Mouse (Mus musculus): ENCODE measurements around the gene Hadhb. TPM values are rescaled to one million over a fixed set of nuclear protein-coding genes. Genes with fewer than 3 reads are reported as not detected.

The Hadhb gene
- total RNA-seq, 2 experiments from 2014 or later, result 80.3 to 81.5 TPM

DNA sequence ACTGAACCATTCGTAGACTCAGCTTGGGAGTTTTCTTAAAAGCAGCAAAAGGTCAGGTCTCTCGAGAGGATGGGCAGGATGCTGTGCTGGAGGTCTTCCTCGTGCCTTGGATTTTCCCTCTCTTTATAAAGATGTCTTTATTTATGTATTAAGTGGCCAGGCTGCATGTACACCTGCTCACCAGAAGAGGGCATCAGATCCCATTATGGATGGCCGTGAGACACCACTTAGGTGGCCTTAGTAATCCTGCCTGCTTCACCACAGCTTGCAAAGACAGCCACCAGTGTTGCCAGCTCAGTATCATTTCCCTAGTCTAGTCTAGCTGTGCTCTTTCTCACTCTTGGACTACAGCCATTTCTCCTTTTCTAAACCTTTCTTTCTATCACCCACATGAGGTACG is 29.5 kb upstream of the Hadhb start:
- intact Hi-C loops (cut with DNase I), result no loop called here
- no peak for DNase-seq (ENCODE audit: low spot score in 2 of 2)

DNA sequence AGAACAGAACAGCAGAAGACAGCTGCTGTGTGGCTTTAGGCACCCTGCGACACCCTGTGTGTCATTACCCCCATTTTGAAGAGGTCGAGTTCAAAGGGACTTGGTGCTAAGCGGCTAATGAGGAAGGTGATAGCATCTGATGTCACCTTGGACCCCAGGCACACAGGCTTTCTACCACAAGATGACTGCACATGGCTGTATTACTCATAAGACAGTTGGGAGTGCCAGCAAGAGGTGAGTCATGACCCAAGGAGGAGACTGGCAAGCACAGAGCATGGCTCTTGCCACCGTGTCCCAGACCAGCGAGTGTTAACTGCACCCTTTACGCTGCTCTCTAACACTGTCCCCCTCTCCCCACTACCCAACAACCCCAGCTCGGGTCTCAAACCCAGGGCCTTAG is 28.3 kb upstream of the Hadhb start:
- intact Hi-C loops (cut with DNase I), result no loop called here
- DNase-seq (ENCODE audit: low spot score in 2 of 2), result no peak

DNA sequence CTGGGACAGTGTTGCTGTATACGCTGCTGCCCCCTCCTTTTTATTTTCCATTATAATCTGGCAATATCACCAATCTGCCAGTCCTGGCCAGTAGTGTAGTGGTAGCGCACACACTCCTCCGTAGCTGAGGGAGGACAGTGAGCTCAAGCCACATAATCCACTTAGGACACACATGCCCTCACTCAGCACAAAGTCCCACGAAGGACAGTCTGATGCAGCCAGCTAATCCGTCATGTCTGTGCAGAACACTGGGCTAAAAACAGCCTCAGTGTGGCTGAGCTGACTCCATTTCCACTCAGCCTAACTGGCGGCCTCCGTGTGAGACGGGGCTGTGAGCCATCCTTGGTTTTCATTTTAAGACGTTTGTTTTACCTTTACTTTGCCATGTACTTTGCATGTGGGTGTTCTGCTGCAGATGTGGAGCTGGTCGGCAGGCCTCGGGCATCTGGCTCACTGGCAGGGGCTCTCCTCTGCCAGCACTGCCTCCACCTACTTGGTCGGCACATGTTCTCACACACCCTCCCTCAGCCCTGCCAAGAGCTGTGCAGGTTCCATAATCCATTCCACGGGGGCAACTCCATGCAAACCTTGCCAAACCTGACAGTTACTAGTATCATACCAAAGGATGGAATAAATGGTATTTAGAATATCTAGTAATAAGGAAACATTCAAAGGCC is 27.0 kb upstream of the Hadhb start:
- intact Hi-C loops (cut with DNase I), result no loop called here
- DNase-seq (ENCODE audit: low spot score in 2 of 2), result peak in 1 of 2 experiments; percentile 20

DNA sequence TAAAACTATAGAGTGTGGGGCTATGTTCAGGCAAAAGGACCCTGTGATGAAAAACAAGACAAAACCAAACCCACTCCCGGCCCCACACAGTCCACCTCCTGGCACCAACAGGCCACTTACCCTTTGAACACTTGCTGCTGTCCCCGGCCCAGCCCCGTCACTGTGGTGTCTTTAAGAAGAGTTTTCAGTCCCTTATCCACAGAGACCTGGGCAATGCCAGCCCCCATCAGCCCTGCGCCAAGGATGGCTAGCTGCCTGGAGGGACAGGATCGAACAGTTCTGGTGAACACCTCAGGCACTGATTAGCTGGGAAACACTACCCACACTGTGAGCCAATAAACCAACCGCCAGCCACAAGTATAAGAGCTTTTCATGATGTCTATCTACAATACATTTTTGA is 26.4 kb upstream of the Hadhb start:
- intact Hi-C loops (cut with DNase I), result no loop called here

DNA sequence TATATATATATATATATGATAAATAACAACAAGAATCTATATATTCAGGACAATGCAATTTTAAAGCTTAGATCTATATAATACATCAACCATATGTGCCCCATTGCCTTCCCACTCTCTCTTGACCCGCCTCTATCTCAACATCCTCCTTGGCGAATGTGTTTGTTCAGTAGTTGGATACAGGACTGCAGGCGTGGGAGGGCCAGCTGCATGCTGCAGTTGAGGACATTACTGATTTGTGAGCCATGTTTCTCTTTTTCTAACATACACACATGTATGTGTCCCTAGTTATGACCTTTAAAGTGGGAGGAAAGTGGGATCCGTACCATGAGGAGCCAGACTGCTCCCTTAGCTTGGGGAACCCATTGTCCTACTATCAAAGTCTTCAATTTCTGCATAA is 23.8 kb upstream of the Hadhb start:
- intact Hi-C loops (cut with DNase I), result no loop called here
- DNase-seq (ENCODE audit: low spot score in 2 of 2), result no peak

More for the DNA sequence above, 26.4 kb upstream of the Hadhb start:
- no peak for DNase-seq (ENCODE audit: low spot score in 2 of 2)

DNA sequence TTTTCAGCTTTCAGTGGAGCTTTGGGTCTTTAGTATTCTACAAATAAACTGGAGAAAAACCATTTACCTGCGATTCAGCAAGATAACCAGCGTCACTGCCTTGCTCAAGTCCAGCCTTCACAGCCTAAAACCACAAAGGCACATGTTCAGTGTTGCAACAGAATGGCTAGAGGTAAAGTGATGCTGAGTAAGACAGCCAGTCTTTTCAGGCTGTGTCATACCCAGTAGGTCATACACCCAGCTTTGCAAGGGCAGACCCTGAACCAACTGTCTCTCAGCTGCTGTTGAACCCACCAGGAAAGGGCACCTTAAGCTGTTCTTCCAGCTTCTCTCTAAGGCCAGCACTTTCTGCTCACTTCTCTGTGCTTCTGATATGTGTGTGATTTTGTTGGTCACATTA is 22.9 kb upstream of the Hadhb start:
- intact Hi-C loops (cut with DNase I), result no loop called here
- no peak for DNase-seq (ENCODE audit: low spot score in 2 of 2)

DNA sequence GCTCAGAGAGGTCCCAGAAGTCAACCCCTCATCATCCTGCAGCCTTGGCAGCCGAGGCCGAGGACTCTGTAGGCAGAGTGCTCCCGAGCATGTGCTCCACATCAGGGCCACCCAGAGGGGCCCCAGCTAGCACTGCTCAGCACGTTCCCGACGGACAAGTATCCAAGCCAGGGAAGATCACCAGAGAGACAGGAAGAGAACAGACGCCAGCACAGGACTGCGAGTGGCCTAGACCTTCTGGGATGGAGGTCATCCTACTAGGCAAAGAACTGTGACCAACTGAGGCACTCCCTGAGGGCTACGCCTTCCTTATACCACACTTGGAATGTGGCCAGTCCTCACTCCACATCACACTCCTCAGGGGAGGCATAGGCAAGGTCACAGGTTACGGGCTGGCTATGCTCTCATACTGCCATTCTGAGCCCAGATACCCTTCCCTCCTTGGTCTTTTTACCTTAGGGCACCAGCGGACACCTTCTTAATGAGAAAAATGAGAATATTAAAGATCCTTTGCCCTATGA is 19.3 kb upstream of the Hadhb start:
- no peak for DNase-seq (ENCODE audit: low spot score in 2 of 2)
- intact Hi-C loops (cut with DNase I), result no loop called here

DNA sequence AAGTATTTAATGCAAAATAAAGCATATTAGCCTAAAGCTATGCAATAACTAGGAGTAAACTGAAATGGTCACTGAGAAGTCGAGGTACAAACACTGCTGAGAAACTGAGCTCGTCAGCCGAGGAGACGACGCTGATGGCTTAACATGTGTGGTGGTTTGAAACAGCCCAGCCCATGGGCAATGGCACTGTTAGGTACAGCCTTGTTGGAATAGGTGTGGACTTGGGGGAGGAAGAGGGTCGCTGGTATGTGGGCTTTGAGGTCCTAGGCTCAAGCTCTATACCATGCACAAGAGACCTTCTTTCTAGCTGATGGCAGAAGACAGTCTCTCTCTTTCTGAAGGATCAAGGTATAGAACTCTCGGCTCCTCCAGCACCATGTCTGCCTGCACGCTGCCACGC is 17.8 kb upstream of the Hadhb start:
- no peak for DNase-seq (ENCODE audit: low spot score in 2 of 2)
- intact Hi-C loops (cut with DNase I), result no loop called here

DNA sequence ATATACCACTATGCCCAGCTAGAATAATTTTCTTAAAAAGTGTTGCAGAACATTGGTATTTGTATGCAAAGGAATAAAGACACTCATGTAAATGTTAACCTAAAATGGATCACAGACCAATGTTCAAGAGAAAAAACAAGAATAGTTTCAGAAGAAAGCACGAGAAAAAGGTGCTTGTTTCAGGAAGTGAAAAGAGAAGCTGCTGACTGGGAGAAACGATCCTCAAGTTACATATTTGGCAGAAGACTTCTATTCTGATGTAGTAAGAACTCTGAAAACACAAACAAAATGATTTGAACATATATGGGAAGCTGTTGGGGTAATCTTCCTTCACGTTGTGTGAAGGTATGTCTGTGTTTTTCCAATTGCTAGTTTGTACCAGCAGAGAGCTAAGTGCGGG is 16.9 kb upstream of the Hadhb start:
- intact Hi-C loops (cut with DNase I), result no loop called here

DNA sequence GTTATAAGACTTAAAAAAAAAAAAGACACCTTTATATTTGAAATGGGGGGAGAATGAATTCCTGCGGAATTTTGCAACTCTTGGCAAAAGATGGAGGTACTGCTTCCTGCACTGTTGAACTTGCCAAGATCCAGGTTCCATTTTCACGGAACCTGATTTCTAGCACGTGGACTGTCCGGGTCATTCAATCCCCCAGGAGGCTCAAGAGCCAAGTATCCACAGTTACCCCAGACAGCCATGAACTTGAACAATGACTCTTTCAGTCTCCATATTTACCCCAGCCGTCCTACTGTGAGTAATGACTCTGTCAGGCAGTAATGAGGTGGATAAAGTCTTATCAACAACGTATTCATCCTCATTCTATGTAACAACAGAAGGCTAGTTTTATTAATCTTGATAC is 8.5 kb upstream of the Hadhb start:
- intact Hi-C loops (cut with DNase I), result no loop called here
- DNase-seq (ENCODE audit: low spot score in 2 of 2), result no peak

More for the DNA sequence above, 16.9 kb upstream of the Hadhb start:
- DNase-seq (ENCODE audit: low spot score in 2 of 2), result no peak

DNA sequence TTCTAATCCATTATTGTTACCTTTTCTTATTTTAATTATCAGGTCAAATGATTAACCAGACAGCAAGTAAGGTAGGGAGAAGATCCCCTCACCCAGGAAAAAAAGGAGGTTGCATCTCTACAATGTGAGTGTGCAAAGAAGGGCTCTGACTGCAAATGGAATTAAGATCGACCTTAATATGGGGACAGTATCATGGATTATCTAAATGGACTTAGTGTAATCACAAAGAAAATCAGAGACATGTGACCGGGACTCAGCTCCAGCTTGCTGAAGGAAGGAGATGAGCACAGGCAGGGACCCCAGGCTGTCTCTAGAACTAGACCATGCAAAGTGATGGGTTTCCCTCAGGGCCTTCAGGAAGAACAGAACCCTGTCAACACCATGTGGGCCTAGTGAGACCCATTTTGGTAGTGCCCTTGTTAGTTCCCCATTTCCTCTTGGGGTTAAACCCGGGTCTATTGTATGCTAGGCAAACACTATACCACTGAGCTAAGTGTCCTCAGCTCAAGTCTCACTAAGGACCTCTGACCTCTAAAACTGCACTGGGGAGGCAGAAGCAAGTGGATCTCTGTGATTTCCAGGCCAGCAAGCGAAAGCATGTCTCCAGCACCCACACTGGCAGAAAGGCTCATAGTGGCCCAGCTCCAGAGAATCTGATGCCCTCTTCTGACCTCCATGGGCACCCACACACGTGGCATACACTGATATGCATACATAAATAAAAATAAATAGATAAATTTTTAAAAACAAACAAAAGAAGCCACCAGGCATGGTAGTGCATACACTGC is 6.7 kb upstream of the Hadhb start:
- intact Hi-C loops (cut with DNase I), result no loop called here
- DNase-seq (ENCODE audit: low spot score in 2 of 2), result no peak

DNA sequence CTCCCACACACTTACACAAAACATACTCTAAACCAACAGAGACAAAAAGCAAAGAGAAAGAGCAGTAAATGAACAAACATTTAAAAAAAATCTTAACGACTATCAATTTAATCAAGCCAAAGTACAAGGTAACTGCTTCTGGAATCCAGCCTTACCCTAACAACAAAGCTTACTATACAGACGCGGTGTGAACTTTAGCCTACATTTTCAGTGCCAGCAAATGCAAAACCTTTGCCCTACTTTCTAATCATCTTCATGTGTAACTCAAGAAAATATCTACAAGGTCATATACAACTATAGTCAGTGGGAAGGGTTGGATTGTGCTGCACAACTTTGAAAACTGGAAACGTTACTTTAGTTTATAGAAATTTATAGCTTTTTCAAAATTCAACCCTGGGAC is 3.0 kb upstream of the Hadhb start:
- intact Hi-C loops (cut with DNase I), result no loop called here
- no peak for DNase-seq (ENCODE audit: low spot score in 2 of 2)

DNA sequence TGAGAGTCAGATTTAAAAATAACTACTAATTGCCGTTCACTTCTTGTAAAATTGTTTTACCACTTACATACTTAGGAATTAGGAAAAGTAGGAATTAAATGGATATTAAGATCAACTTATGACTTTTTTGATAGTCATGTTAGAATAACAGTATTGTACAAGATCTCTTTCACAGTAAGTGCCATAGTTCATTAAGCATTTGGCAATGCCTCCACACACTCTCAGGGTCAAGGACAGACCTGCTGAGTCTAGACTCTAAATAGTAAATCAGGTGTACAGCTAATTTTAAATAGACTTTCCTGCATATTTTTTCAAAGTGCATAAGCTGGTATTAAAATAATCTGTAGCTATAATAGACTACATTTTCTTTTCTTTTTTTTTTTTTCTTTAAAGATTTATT is 2.6 kb upstream of the Hadhb start:
- DNase-seq (ENCODE audit: low spot score in 2 of 2), result no peak
- intact Hi-C loops (cut with DNase I), result no loop called here

DNA sequence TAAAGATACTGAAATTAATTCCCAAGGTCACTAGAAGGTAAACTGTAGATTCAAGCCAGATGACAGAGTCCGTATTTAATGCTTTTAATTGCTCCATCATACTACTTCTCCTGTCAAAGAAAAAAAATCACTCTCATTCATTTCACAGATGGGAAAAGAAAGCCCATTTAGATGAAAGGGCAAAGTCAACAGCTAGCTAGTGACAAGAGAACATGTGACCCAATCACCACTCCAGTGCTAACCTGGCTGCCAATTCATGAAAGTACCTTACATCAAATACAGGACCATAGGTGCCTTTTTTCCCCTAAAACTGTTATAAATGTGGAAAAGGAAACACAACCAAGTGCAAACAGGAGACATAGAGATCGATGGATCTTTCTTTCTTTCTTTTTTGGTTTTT is 1.8 kb upstream of the Hadhb start:
- no peak for DNase-seq (ENCODE audit: low spot score in 2 of 2)
- intact Hi-C loops (cut with DNase I), result no loop called here

DNA sequence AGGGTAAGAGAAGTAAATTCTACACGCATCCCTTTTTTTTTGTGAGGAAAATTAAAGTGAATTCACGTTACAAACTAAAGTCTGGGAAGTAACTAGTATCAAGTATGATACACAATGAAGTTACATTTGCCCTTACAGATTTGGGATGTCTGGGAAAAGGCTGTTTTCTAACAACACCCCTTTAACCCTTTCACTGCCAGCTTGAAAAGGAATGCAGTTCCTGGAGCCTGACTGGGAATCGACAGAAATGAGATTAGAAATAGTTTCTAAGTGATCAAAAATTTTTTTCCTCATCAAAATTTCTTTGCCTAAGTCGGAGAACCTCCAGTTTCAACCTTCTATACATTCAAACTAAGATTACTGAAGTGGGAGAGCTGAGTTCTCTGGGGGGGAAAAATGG is 1.0 kb upstream of the Hadhb start:
- intact Hi-C loops (cut with DNase I), result no loop called here
- no peak for DNase-seq (ENCODE audit: low spot score in 2 of 2)

DNA sequence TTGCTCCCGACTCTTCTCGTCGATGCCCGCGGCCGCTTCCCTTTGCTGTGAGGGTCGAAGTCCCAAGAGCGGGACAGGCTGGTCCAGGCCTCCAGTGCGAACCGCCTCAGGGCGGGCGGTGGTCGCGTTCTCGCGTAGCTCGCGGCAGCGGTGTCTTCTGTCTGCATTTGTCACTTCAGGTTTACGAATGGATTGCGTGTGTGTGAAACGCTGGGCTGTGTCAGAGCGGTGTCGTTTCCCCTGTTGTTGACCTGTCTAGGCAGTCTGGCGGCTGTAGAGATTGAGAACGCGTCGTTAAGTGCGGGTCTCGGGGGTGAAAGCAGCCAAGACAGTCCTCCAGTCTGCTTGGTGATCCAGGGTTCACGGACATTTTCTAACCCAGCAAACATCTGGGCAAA is 346 bp downstream of the Hadhb start:
- no peak for DNase-seq (ENCODE audit: low spot score in 2 of 2)
- intact Hi-C loops (cut with DNase I), result no loop called here

DNA sequence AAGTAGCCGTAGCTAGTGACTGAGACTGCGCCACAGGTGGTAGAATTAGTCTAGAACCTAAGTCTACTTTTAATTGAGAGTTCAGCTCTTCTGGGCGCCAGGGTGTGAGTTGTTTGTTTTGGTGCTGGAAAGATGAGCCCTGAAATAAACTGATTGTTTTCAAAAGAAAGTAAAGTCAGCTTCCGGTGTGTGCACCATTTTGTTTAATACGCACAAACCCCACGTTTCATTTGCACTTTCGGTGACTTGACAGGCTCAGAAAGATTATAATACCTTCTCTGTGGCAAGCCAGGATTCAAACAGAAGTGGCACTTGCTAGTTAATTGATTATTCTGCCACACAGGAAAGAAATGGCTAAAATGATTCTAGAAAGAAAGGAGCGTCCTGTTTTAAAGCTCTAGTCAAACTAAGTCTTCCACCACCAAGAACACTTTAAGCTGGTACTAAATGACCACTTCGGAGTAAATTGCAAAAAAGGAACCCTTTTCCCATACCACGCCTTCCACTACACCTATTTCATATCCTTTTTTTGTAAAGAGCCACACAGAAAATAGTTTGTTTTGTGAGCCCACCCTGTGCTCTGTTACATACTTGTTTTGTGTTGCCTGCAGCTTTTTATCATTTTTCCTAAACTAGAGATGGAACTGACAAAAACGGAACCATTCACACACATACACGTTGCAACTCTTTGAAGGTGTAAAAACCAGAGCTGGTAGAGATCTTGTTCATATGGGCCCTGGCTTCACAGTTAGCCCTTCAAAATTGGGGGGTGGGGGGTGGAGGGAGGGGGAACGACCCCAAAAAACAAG is 977 bp downstream of the Hadhb start:
- intact Hi-C loops (cut with DNase I), result no loop called here

DNA sequence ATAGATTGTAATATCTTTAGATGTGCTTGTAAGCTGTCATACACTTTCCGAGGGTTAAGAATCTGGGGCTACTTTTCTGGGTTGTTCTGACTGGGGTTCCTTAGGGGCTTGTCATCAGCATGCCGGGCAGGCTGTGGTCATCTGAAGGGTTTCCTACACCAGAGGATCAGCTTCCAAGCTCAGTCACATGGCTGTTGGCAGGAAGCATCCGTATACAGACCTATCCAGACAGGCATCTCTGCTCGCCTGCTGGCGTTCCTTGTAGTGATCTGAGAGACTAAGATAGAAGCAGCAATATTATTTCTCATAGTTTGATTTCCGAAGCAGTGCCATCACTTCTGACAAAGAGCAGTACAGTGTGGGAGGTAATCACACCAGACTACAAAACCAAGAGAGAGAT is 4.6 kb downstream of the Hadhb start:
- DNase-seq (ENCODE audit: low spot score in 2 of 2), result no peak
- intact Hi-C loops (cut with DNase I), result no loop called here

More for the DNA sequence above, 977 bp downstream of the Hadhb start:
- DNase-seq (ENCODE audit: low spot score in 2 of 2), result no peak

DNA sequence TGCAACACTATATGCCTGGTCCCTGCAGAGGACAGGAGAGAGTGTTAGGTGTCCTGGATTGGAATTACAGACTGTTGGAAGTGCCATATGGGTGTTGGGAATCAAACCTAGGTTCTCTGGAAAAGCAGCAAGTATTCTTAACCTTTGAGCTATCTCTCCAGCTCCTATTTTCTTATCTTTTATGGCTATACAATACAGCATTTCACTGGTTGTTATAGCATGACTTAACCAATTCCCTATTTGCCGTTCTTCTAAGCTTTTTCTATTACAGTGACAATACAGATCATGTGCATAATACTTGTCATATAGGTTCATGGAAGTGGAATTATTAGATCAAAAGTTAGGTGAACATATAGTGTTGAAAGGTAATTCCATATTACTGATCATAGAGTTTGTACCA is 6.8 kb downstream of the Hadhb start:
- intact Hi-C loops (cut with DNase I), result no loop called here
- DNase-seq (ENCODE audit: low spot score in 2 of 2), result no peak

DNA sequence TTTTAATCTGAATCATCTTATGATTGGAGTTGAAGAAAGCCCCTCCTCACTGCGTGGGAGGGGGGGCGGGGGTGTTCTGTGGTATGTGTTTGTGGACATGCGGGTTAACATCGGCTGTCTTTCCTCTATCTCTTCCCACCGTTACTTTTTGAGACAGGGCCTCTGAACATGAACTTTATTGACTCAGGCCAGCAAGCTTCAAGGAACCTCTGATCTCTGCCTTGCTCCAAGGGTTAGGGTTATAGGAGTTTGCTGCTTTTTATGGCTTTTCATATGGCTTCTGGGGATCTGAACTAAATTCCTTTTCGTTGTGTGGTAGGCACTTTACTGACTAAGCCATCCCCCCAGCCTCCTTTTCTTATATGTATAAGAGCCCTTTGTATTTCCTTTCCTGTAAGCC is 7.3 kb downstream of the Hadhb start:
- intact Hi-C loops (cut with DNase I), result no loop called here
- no peak for DNase-seq (ENCODE audit: low spot score in 2 of 2)

Data from left cerebral cortex, postnatal 36 days (tissue).